Mouse (Mus musculus) urinary bladder, postnatal 4 days (tissue): ENCODE measurements around the gene Tbc1d32.

Experiments used
- DNase-seq, 2 experiments: peaks; one replicate each; pipeline ENCODE4 v3.0.0; 2021 to 2022; ENCODE audit warnings: low spot score in 2 of 2

Tbc1d32 gene

GRCm38 (mm10) chr10:56106996-56107334 is 121.5 kb downstream of the Tbc1d32 start:
- DNase-seq = no peak

- peak; percentile 80 to 87 for DNase-seq
Measured at GRCm38 (mm10) chr10:56106333-56106995, 122.0 kb downstream of the Tbc1d32 start, which contains the start of gene Msl3l2. Msl3l2 (plus strand) TSS chr10:56106917.

- DNase-seq = no peak
Measured at GRCm38 (mm10) chr10:56099641-56100310, 128.7 kb downstream of the Tbc1d32 start.

- no peak for DNase-seq
Measured at GRCm38 (mm10) chr10:56099126-56099525, 129.4 kb downstream of the Tbc1d32 start.

GRCm38 (mm10) chr10:56096757-56097156 is 131.7 kb downstream of the Tbc1d32 start:
- no peak for DNase-seq

GRCm38 (mm10) chr10:56094586-56094985 is 133.9 kb downstream of the Tbc1d32 start:
- DNase-seq = no peak

- no peak for DNase-seq
Measured at GRCm38 (mm10) chr10:56089714-56090113, 138.8 kb downstream of the Tbc1d32 start.

- no peak for DNase-seq
Measured at GRCm38 (mm10) chr10:56062746-56063145, 165.7 kb downstream of the Tbc1d32 start.

- DNase-seq = no peak
Measured at GRCm38 (mm10) chr10:56061238-56061830, 167.2 kb downstream of the Tbc1d32 start.

- no peak for DNase-seq
Measured at GRCm38 (mm10) chr10:56058979-56059422, 169.5 kb downstream of the Tbc1d32 start.

- DNase-seq = no peak
Measured at GRCm38 (mm10) chr10:56025400-56025799, 203.1 kb downstream of the Tbc1d32 start.

GRCm38 (mm10) chr10:56024579-56024978 is 203.9 kb downstream of the Tbc1d32 start:
- DNase-seq = no peak

- peak in 1 of 2 experiments; percentile 60 for DNase-seq
Measured at GRCm38 (mm10) chr10:55979898-55980521, 248.5 kb downstream of the Tbc1d32 start.

- DNase-seq = no peak
Measured at GRCm38 (mm10) chr10:55978001-55978400, 250.5 kb downstream of the Tbc1d32 start.
